Comparison of ENCODE assay signal across 25 mouse cellular contexts in the genomic region with DNA sequence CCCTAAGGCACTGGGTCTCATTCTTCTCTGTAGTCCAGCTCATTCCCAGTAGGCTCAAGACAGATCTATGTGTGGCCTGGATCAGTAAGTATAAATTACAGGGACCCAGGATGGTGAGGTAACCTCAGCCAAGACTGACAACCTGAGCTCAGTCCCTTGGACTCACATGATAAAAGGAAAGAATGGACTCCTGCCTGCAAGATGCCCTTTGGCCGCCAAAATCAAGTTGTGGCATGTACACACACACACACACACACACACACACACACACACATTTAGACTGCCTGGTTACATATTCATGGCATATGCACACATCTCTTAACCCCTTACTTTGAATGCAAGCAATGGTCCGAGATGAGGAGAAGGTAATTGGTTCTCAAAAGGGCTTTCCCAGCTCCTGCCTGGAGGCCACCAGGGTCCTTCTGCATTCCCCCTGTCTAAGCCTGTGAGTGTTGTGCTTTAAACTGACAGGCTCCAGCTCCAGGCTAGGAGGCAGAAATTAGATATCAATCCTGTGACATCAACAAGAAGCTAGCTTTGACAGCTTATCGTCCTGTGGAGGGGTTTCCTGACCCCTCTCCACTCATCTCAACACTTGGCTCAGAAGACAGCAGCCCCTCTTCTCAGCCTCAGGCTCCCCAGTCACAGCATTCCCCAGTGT. TPM values are rescaled to one million over a fixed set of nuclear protein-coding genes. Genes with fewer than 3 reads are reported as not detected.
DNase-seq lines count a peak whose midpoint lies in the region; ATAC-seq and TF ChIP-seq lines count a peak whose summit lies in the region.
"Had no signal": no experiment of that assay in that cellular context is flagged by ENCODE, and none has a peak within 500 bp of the region (broad histone marks: within the 10 kb centered on the region; RNA-seq: fewer than 3 reads in every experiment).

No protein-coding gene starts in this region.

- H3K9me3 ChIP-seq in heart, embryonic 11.5 days (replicated peaks; ENCODE audit: control insufficient read depth, low read length): 0 out of 2 replicates have a peak, but pooled peaks cover 2% of the 10 kb centered on the region
- H3K9me3 ChIP-seq in liver, embryonic 11.5 days (ENCODE audit: control insufficient read depth, low read length): no peaks in the 10 kb centered on the region
- H3K9me3 ChIP-seq: forebrain, embryonic 13.5 days; hindbrain, embryonic 13.5 days had no signal

- H3K4me3 ChIP-seq in heart, embryonic 11.5 days (ENCODE audit: low read depth, low read length): no peak overlapping the region
- H3K4me3 ChIP-seq in liver, adult 2 months (ENCODE audit: insufficient read depth, low read depth, low read length): no peak overlapping the region
- no peak overlapping the region for H3K4me3 ChIP-seq in liver, embryonic 11.5 days (ENCODE audit: low read depth, low read length)
- H3K4me3 ChIP-seq: forebrain, embryonic 13.5 days; hindbrain, embryonic 13.5 days had no signal

- no peak for DNase-seq in heart, adult 9 months (ENCODE audit: low spot score in 2 of 2)
- peak; percentile 81 for DNase-seq in liver, adult 2 months (ENCODE audit: extremely low read depth, low read depth, low spot score)
- no peak for DNase-seq in liver, embryonic 11.5 days (ENCODE audit: low spot score)
- DNase-seq in retina, postnatal 1 day: peak; percentile 71
- DNase-seq in retina, embryonic 14.5 days (ENCODE audit: low spot score): no peak
- DNase-seq in layer of hippocampus, adult 9-11 months: no peak
- DNase-seq: adrenal gland, postnatal 10 days; cerebellum, adult 11-12 months; cerebellum, adult 9-10 months; cerebellum, postnatal 25 days; forebrain, postnatal 0 days; gastrocnemius, postnatal 14 days; heart, postnatal 10 days had no signal

- H3K79me2 ChIP-seq in liver, adult 2 months (ENCODE audit: control insufficient read depth, insufficient read depth, low read length): no peaks in the 10 kb centered on the region

- peak overlapping the region; percentile 19; the same call in 1 of the 2 replicates for H3K4me2 ChIP-seq in heart, embryonic 11.5 days
- no peak overlapping the region for H3K4me2 ChIP-seq in liver, embryonic 11.5 days
- H3K4me2 ChIP-seq: forebrain, embryonic 13.5 days; hindbrain, embryonic 13.5 days had no signal

- no peaks in the 10 kb centered on the region for H3K36me3 ChIP-seq in heart, embryonic 11.5 days (ENCODE audit: control insufficient read depth, insufficient read depth, low read length)
- H3K36me3 ChIP-seq in liver, adult 2 months (ENCODE audit: control insufficient read depth, insufficient read depth, low read length): no peaks in the 10 kb centered on the region
- no peaks in the 10 kb centered on the region for H3K36me3 ChIP-seq in liver, embryonic 11.5 days (ENCODE audit: control insufficient read depth, insufficient read depth, low read length)
- H3K36me3 ChIP-seq: hindbrain, embryonic 13.5 days had no signal

- whole genome bisulfite sequencing in heart, embryonic 11.5 days (ENCODE audit: insufficient replicate concordance): 26% methylated on average over 3 of the region's 3 CpGs
- WGBS in liver, adult 2 months: 35% methylated on average over 3 of the region's 3 CpGs
- 46% methylated on average over 3 of the region's 3 CpGs for WGBS in liver, embryonic 11.5 days

- TF ChIP-seq POLR2A in liver, adult 2 months (IDR thresholded peaks at IDR 0.05; ENCODE audit: extremely low read depth, insufficient read depth, low read length): no peak

- H3K9ac ChIP-seq in heart, embryonic 11.5 days (ENCODE audit: low read depth, low read length): no peak overlapping the region
- H3K9ac ChIP-seq in liver, adult 2 months (ENCODE audit: low read depth, low read length): peak overlapping the region; percentile 19; the same call in 1 of the 2 replicates
- H3K9ac ChIP-seq in liver, embryonic 11.5 days (ENCODE audit: low read depth, low read length): no peak overlapping the region
- H3K9ac ChIP-seq: forebrain, embryonic 13.5 days; forebrain, postnatal 0 days; hindbrain, embryonic 13.5 days had no signal

- no peak for ATAC-seq in heart, embryonic 11.5 days (replicated peaks; ENCODE audit: insufficient number of reproducible peaks, low FRiP score, low TSS enrichment)
- no peak for ATAC-seq in liver, embryonic 11.5 days (replicated peaks; ENCODE audit: low FRiP score)
- ATAC-seq: forebrain, embryonic 13.5 days; forebrain, postnatal 0 days; hindbrain, postnatal 0 days had no signal

- TF ChIP-seq CTCF in liver, adult 2 months (IDR thresholded peaks at IDR 0.05; ENCODE audit: low read depth, low read length): no peak

- H3K4me1 ChIP-seq in heart, embryonic 11.5 days (ENCODE audit: control insufficient read depth, insufficient read depth, low read length): peaks cover 12% of the 10 kb centered on the region; the same call in 1 of the 2 replicates
- H3K4me1 ChIP-seq in liver, adult 2 months (ENCODE audit: control insufficient read depth, insufficient read depth, low read length): peaks cover 28% of the 10 kb centered on the region
- H3K4me1 ChIP-seq in liver, embryonic 11.5 days (replicated peaks; ENCODE audit: control insufficient read depth, insufficient read depth, low read length): no peaks in the 10 kb centered on the region
- H3K4me1 ChIP-seq: forebrain, embryonic 13.5 days; hindbrain, embryonic 13.5 days had no signal

- H3K27ac ChIP-seq in heart, embryonic 11.5 days (ENCODE audit: low read depth, low read length): no peak overlapping the region
- H3K27ac ChIP-seq in liver, adult 2 months (replicated peaks; ENCODE audit: insufficient read depth, low read depth, low read length): peak overlapping the region; percentile 57
- no peak overlapping the region for H3K27ac ChIP-seq in liver, embryonic 11.5 days (ENCODE audit: low read depth, low read length)
- H3K27ac ChIP-seq: forebrain, embryonic 13.5 days; hindbrain, embryonic 13.5 days; hindbrain, postnatal 0 days had no signal

- H3K27me3 ChIP-seq in heart, embryonic 11.5 days (ENCODE audit: control insufficient read depth, insufficient read depth, low read length): no peaks in the 10 kb centered on the region
- H3K27me3 ChIP-seq in liver, adult 2 months (ENCODE audit: control insufficient read depth, insufficient read depth, low read length): no peaks in the 10 kb centered on the region
- H3K27me3 ChIP-seq in liver, embryonic 11.5 days (replicated peaks; ENCODE audit: control insufficient read depth, insufficient read depth, low read length): no peaks in the 10 kb centered on the region
- H3K27me3 ChIP-seq: forebrain, embryonic 13.5 days; hindbrain, embryonic 13.5 days had no signal

RNA-seq across cellular contexts. Expression of a gene that starts 13.8 kb away (rescaled TPM):
- 0.94 and 0.97 TPM in 2 replicates for polyA plus RNA-seq in heart, embryonic 11.5 days (2014; fragmentation: Nextera tagmentation; extraction: Ambion mirVana)
- total RNA-seq in liver, adult 2 months (2014; rRNA removed): 0.20 TPM in 1 of 2 replicates, not detected in the other
- 0.11 and 15.8 TPM in 2 replicates for polyA plus RNA-seq in liver, adult 2 months (2012; rRNA removed)
- 9.3 and 10.6 TPM in 2 replicates for polyA plus RNA-seq in liver, embryonic 11.5 days (2014; fragmentation: Nextera tagmentation; extraction: Ambion mirVana)
- total RNA-seq: hindbrain, postnatal 0 days had no signal
- polyA plus RNA-seq: C2C12; cortical plate, adult 2 months; forebrain, embryonic 13.5 days; heart, embryonic 14.5 days; hindbrain, embryonic 13.5 days; hindbrain, postnatal 0 days had no signal

RNA-seq across cellular contexts. Expression of a gene that starts 25.3 kb away (rescaled TPM):
- polyA plus RNA-seq in heart, embryonic 11.5 days (2014; fragmentation: Nextera tagmentation; extraction: Ambion mirVana): not detected in 2 replicates
- not detected in 2 replicates for total RNA-seq in liver, adult 2 months (2014; rRNA removed)
- not detected in 2 replicates for polyA plus RNA-seq in liver, adult 2 months (2012; rRNA removed)
- not detected in 2 replicates for polyA plus RNA-seq in liver, embryonic 11.5 days (2014; fragmentation: Nextera tagmentation; extraction: Ambion mirVana)
- total RNA-seq: adrenal gland, postnatal 4 days; forebrain, postnatal 0 days; gastrocnemius, adult 18-20 months; gastrocnemius, postnatal 14 days; heart, postnatal 10 days; hematopoietic stem cell, adult 5-6 weeks; hindbrain, postnatal 0 days; MEL had no signal
- polyA plus RNA-seq: C2C12; cortical plate, adult 2 months; forebrain, embryonic 13.5 days; forebrain, postnatal 0 days; gonadal fat pad, adult 2 months; heart, embryonic 14.5 days; hindbrain, embryonic 13.5 days; hindbrain, postnatal 0 days had no signal

Comparison
In these comparisons a context has a peak if more than half of its experiments do, and no peak if none do; other contexts are left out.
1. DNase-seq: peak in liver, adult 2 months (single experiment) and retina, postnatal 1 day (single experiment); none in heart, adult 9 months (0 of 2), liver, embryonic 11.5 days (single experiment), retina, embryonic 14.5 days (single experiment) and layer of hippocampus, adult 9-11 months (single experiment).